Mouse (Mus musculus): ENCODE measurements around the gene Rims4. TPM values are rescaled to one million over a fixed set of nuclear protein-coding genes. Genes with fewer than 3 reads are reported as not detected.
A peak's percentile ranks its signal among the peaks of the same experiment; 100 is the strongest.

Rims4 gene
- total and polyA plus RNA-seq, 2 experiments from 2014 or later: 0.07 to 0.08 TPM

DNA sequence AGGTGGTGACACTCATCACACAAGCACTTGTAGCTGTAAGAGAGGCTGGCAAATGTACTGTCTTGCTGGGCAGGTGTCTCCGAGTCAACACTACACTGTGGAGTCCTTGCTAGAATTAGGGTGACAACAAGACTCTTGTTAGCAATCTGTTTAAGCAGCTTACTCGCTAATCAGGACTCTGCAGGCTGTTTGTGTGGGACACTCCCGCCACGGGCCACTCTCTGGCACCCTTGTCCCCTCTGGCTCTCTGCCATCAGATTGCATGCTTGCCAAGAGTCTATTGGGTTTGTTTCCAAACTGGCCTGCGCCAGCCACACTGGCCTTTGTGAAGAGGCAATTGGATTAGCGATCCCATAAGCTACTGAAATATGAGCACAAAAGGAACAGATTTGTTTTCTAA lies 79.0 kb downstream of the Rims4 start:
- ATAC-seq (ENCODE audit: insufficient read depth, low read depth) (peak; percentile 89), DNase-seq (ENCODE audit: low spot score) (peak; percentile 57)
- peaks cover 47% of the 10 kb centered on the region for H3K27me3 ChIP-seq (ENCODE audit: control insufficient read depth, insufficient read depth, low read length)
- 0 out of 2 replicates have a peak, but pooled peaks cover 8% of the 10 kb centered on the region for H3K9me3 ChIP-seq (replicated peaks; ENCODE audit: control insufficient read depth, low read length)
- H3K4me1 ChIP-seq (ENCODE audit: control insufficient read depth, insufficient read depth): peaks cover 8% of the 10 kb centered on the region
- no peak overlapping the region for H3K9ac ChIP-seq (replicated peaks; ENCODE audit: low read depth, low read length)
- WGBS: 19% methylated on average over 6 of the region's 6 CpGs
- H3K36me3 ChIP-seq (replicated peaks; ENCODE audit: control insufficient read depth, insufficient read depth, low read length): no peaks in the 10 kb centered on the region
- no peak overlapping the region for H3K4me3 ChIP-seq (ENCODE audit: low read depth, low read length)
- H3K4me2 ChIP-seq (ENCODE audit: low read depth, low read length): no peak overlapping the region
- TF ChIP-seq EP300 (IDR thresholded peaks at IDR 0.05; ENCODE audit: low read depth) (no peak), CTCF (IDR thresholded peaks at IDR 0.05; ENCODE audit: low read depth) (no peak)
- H3K27ac ChIP-seq (ENCODE audit: low read depth): no peak overlapping the region

- Histone ChIP-seq H3K4me1 (ENCODE audit: control insufficient read depth, insufficient read depth) (peaks cover 8% of the 10 kb centered on the region), H3K36me3 (replicated peaks; ENCODE audit: control insufficient read depth, insufficient read depth, low read length) (no peaks in the 10 kb centered on the region), H3K27me3 (ENCODE audit: control insufficient read depth, insufficient read depth, low read length) (peaks cover 47% of the 10 kb centered on the region), H3K4me2 (ENCODE audit: low read depth, low read length) (no peak overlapping the region), H3K4me3 (ENCODE audit: low read depth, low read length) (no peak overlapping the region), H3K9me3 (replicated peaks; ENCODE audit: control insufficient read depth, low read length) (0 out of 2 replicates have a peak, but pooled peaks cover 8% of the 10 kb centered on the region), H3K27ac (ENCODE audit: low read depth) (no peak overlapping the region), H3K9ac (replicated peaks; ENCODE audit: low read depth, low read length) (no peak overlapping the region)
- DNase-seq (ENCODE audit: low spot score): peak; percentile 74
- 0 out of 2 replicates have a peak, but pooled peaks have one; percentile 24 for ATAC-seq (ENCODE audit: insufficient read depth, low read depth)
- TF ChIP-seq CTCF (IDR thresholded peaks at IDR 0.05; ENCODE audit: low read depth): peak; percentile 99
- TF ChIP-seq EP300 (IDR thresholded peaks at IDR 0.05; ENCODE audit: low read depth): no peak
- WGBS: 13% methylated on average over 9 of the region's 9 CpGs
Measured at GRCm38 (mm10) chr2:163838043-163838442, 80.4 kb downstream of the Rims4 start.

DNA sequence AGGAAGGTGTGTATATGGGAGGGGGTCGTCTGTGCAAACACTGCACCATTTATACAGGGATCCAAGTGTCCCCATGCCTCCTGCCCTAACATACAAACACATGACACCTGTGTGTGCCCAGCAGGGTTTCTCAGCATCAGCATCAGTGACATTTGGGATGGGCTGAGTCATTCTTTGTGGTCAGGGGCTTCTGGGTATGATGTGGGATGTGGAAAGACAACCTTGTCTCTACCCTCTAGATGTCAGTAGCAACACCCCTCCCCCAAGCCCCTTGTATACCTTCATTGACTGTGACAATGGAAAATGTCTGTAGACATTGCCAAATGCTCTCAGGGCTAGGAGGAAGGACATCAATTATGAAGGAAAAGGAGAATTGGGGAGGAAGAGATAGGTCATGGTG lies 87.3 kb downstream of the Rims4 start:
- no peak for ATAC-seq (ENCODE audit: insufficient read depth, low read depth)
- Histone ChIP-seq H3K9ac (replicated peaks; ENCODE audit: low read depth, low read length) (no peak overlapping the region), H3K27me3 (ENCODE audit: control insufficient read depth, insufficient read depth, low read length) (peaks cover 52% of the 10 kb centered on the region), H3K4me3 (ENCODE audit: low read depth, low read length) (no peak overlapping the region), H3K4me1 (ENCODE audit: control insufficient read depth, insufficient read depth) (no peaks in the 10 kb centered on the region), H3K27ac (ENCODE audit: low read depth) (no peak overlapping the region), H3K9me3 (replicated peaks; ENCODE audit: control insufficient read depth, low read length) (no peaks in the 10 kb centered on the region), H3K36me3 (replicated peaks; ENCODE audit: control insufficient read depth, insufficient read depth, low read length) (no peaks in the 10 kb centered on the region), H3K4me2 (ENCODE audit: low read depth, low read length) (no peak overlapping the region)
- no peak for DNase-seq (ENCODE audit: low spot score)
- WGBS: 42% methylated on average over 1 of the region's 1 CpGs
- TF ChIP-seq EP300 (IDR thresholded peaks at IDR 0.05; ENCODE audit: low read depth): no peak
- TF ChIP-seq CTCF (IDR thresholded peaks at IDR 0.05; ENCODE audit: low read depth): no peak

- Histone ChIP-seq H3K9ac (replicated peaks; ENCODE audit: low read depth, low read length) (no peak overlapping the region), H3K27ac (ENCODE audit: low read depth) (no peak overlapping the region), H3K36me3 (replicated peaks; ENCODE audit: control insufficient read depth, insufficient read depth, low read length) (no peaks in the 10 kb centered on the region), H3K4me3 (ENCODE audit: low read depth, low read length) (no peak overlapping the region), H3K4me1 (ENCODE audit: control insufficient read depth, insufficient read depth) (no peaks in the 10 kb centered on the region), H3K4me2 (ENCODE audit: low read depth, low read length) (no peak overlapping the region), H3K9me3 (replicated peaks; ENCODE audit: control insufficient read depth, low read length) (no peaks in the 10 kb centered on the region), H3K27me3 (ENCODE audit: control insufficient read depth, insufficient read depth, low read length) (peaks cover 60% of the 10 kb centered on the region)
- ATAC-seq (ENCODE audit: insufficient read depth, low read depth) (no peak), DNase-seq (ENCODE audit: low spot score) (no peak)
- WGBS: 37% methylated on average over 5 of the region's 5 CpGs
- TF ChIP-seq EP300 (IDR thresholded peaks at IDR 0.05; ENCODE audit: low read depth) (no peak), CTCF (IDR thresholded peaks at IDR 0.05; ENCODE audit: low read depth) (no peak)
Measured at GRCm38 (mm10) chr2:163826494-163826893, 92.0 kb downstream of the Rims4 start.

- 71% methylated on average over 1 of the region's 1 CpGs for WGBS
Measured at GRCm38 (mm10) chr2:163825861-163826260, 92.6 kb downstream of the Rims4 start.

GRCm38 (mm10) chr2:163823771-163824170 lies 94.7 kb downstream of the Rims4 start:
- Histone ChIP-seq H3K27me3 (ENCODE audit: control insufficient read depth, insufficient read depth, low read length) (peaks cover 54% of the 10 kb centered on the region), H3K9me3 (replicated peaks; ENCODE audit: control insufficient read depth, low read length) (no peaks in the 10 kb centered on the region), H3K4me2 (ENCODE audit: low read depth, low read length) (peak overlapping the region; percentile 24; the same call in 1 of the 2 replicates), H3K27ac (ENCODE audit: low read depth) (no peak overlapping the region), H3K4me3 (ENCODE audit: low read depth, low read length) (no peak overlapping the region), H3K36me3 (replicated peaks; ENCODE audit: control insufficient read depth, insufficient read depth, low read length) (no peaks in the 10 kb centered on the region), H3K4me1 (ENCODE audit: control insufficient read depth, insufficient read depth) (no peaks in the 10 kb centered on the region), H3K9ac (replicated peaks; ENCODE audit: low read depth, low read length) (no peak overlapping the region)
- no peak for ATAC-seq (ENCODE audit: insufficient read depth, low read depth)
- no peak for TF ChIP-seq EP300 (IDR thresholded peaks at IDR 0.05; ENCODE audit: low read depth)
- TF ChIP-seq CTCF (IDR thresholded peaks at IDR 0.05; ENCODE audit: low read depth): no peak
- no peak for DNase-seq (ENCODE audit: low spot score)
- 31% methylated on average over 11 of the region's 11 CpGs for WGBS

More at GRCm38 (mm10) chr2:163825861-163826260, 92.6 kb downstream of the Rims4 start:
- Histone ChIP-seq H3K4me2 (ENCODE audit: low read depth, low read length) (no peak overlapping the region), H3K9me3 (replicated peaks; ENCODE audit: control insufficient read depth, low read length) (no peaks in the 10 kb centered on the region), H3K4me1 (ENCODE audit: control insufficient read depth, insufficient read depth) (no peaks in the 10 kb centered on the region), H3K4me3 (ENCODE audit: low read depth, low read length) (no peak overlapping the region), H3K9ac (replicated peaks; ENCODE audit: low read depth, low read length) (no peak overlapping the region), H3K27me3 (ENCODE audit: control insufficient read depth, insufficient read depth, low read length) (peaks cover 60% of the 10 kb centered on the region), H3K27ac (ENCODE audit: low read depth) (no peak overlapping the region), H3K36me3 (replicated peaks; ENCODE audit: control insufficient read depth, insufficient read depth, low read length) (no peaks in the 10 kb centered on the region)
- DNase-seq (ENCODE audit: low spot score) (no peak), ATAC-seq (ENCODE audit: insufficient read depth, low read depth) (no peak)
- TF ChIP-seq CTCF (IDR thresholded peaks at IDR 0.05; ENCODE audit: low read depth) (no peak), EP300 (IDR thresholded peaks at IDR 0.05; ENCODE audit: low read depth) (no peak)

All from heart, postnatal 0 days (tissue).